Mouse (Mus musculus) 3134 (cell line): ENCODE data around the gene Acsl5.

Experiments
- DNase-seq: peaks from one replicate; pipeline ENCODE4 v3.0.0-alpha.2; 2011; ENCODE audit warnings: low spot score; ENCODE audit not compliant: insufficient read length; ENCODE audit errors: extremely low read depth

The Acsl5 gene

DNA sequence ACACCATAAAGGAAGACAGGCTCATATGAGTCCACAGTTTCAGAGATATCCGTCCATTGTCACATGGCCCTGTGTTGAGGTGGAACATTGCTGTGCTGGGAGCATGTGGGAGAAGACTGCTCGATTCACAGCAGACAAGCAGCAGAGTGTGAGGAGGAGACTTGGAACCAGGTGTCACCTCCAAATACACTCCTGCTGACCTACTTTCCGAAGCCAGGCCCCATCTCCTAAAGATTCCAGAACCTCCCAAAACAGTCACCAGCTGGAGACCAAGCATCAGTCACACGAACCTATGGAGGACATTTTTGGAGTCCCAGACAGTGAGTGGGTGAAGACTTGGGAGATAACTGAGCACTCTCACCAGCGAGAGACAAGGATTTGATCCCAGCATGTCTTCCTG, 15.2 kb upstream of the Acsl5 start:
- no peak for DNase-seq

DNA sequence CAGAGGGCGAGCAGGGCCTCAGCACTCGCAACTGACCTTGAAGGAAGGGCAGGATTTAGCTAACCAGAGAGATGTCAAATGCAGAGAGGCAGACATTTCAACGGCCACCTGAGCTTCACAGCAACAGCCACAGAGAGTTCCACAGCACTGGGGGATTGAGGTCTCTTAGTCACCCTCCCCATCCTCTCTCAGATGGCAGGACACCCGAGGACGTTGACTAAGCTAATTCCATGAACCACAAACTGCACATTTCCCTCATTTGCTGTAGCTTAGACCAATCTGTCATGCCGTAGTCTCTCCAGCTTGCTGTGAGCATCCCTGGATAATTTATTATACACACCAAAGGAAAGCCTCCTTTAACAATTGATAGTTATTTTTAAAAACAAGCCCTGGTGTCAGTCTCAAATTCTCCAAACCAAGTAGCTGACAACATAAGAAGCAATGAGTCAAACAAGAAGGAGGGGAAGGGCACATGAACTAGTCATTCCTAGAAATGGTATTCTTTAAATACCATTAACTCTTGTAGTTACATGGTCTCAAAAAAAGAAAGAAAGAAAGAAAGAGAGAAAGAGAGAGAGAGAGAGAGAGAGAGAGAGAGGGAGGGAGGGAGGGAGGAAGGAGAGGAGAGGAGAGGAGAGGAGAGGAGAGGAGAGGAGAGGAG, 11.8 kb upstream of the Acsl5 start:
- no peak for DNase-seq

DNA sequence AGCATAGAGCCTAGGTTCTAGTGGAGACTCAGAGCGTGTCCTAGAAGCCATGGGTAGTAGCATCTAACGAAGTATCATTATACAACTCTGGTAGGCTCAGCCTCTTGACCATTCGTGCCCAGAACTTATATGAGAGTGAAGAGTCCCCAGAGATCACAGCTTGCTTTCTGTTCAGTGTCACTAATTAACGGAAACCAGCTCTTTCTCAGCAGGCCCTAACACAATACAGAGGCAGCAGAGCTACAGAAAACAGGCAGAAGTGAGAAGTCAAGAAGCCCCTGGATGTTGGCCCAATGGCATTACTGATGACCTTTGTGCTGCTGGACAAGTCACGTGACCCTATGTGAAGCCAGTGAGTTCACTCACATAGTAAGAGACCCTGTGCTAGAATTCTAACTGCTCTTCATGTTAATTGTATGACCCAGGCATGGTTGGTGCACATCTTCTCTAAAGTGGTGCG, 10.5 kb upstream of the Acsl5 start, which contains the start of gene Gucy2g:
Gene Gucy2g (minus strand): TSS at position 51 of the 460 bp plus-strand sequence.
- DNase-seq, result no peak

DNA sequence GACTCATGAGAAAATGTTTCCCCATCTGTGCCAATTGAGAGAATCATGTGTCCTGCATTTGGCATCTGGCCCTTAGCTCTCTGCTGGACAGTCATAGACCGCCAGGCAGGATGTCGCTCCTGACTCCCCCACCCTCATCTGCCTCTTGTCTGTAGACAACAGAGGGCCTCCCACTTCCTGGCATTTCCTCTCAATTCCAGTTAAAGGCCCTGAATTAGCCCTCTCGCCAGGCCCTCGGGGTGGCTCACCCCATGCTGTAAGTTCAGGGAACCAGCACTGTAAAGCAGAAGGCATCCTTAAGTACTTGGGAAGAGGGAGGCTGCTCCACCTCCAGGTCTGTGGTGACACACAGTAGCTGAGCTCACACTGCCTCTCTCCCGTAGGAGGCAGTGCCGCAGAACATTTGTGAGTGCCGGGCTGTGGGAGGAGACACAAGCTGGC, 6.9 kb upstream of the Acsl5 start:
- peak; percentile 83 for DNase-seq

DNA sequence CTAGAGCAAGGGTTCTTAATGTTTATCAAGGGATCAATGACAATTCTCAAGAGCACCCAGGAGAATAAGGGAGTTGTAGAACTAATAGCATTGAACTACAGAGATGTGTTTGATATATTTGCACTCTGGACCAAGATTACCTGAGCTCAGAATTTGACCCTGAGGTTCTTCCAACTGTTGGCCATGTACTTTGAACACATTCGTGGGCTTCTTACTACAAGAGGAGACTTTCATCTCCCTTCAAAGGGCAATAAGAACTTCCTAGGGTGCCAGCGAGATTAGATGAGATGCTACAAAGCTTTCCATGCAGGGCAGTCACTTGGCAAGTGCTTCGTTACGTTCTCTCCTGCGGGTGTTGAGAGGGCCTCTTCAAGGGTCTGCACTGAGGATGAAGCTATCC, 4.2 kb upstream of the Acsl5 start:
- no peak for DNase-seq

DNA sequence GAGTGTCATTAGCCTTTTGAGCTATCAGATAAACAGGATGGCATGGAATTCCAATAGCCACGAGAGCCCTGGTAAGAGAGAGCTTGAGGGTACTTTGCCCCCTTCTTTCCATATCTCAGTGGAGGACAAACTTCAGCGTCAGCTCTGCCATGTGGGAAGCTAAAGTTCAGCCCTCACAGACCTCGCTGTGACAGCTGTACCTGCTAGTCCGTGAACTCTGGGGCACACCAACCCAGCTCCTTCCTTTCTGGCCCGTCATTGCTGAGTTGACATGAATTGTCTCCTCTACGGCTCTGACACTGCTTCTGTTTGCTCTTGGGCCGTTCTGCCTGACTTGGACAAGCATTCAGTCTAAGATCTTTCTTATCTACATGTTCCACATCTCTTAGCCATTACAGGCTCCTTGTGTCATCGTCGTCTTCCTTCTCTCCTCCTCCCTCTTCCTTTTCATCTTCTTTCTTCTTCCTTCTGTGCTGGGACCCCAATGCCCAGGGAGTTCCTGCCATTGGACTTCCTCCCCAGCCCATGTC, 3.7 kb upstream of the Acsl5 start:
- no peak for DNase-seq

DNA sequence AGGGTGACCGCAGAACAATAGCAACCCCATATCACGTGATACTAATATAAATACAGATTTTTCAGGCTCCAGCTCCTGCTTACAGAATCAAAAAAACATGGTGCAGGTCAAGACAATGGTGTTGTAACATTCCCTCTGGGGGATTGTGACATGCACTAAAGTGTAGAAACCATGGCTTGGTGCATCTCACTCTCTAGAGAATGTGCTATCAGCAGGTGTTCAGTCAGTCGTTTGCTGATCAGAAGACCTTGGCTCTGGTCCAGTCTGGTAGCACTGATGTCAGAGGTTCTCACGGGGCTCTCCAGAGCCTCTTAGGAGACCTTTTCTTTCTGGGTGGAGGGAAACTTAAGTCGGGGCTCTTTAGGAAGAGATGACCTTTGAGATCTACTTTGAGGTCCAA, 1.3 kb upstream of the Acsl5 start:
- no peak for DNase-seq

DNA sequence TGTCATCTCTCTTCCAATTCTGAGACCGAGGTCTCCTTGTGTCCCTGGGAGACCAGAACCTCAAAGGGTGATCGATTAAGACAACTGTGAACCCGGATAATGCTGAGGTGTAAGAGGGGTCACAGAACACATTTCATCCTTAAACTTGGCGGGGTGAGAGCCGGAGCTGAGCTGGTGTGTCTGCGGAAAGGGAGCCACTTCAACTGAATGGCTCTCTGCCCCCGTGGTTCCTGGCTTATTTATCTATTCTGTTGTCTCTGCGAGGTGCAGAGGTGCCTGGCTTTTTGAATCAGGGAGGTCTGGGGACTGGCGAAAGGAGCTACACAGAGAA, 1.5 kb downstream of the Acsl5 start:
- DNase-seq, result no peak

DNA sequence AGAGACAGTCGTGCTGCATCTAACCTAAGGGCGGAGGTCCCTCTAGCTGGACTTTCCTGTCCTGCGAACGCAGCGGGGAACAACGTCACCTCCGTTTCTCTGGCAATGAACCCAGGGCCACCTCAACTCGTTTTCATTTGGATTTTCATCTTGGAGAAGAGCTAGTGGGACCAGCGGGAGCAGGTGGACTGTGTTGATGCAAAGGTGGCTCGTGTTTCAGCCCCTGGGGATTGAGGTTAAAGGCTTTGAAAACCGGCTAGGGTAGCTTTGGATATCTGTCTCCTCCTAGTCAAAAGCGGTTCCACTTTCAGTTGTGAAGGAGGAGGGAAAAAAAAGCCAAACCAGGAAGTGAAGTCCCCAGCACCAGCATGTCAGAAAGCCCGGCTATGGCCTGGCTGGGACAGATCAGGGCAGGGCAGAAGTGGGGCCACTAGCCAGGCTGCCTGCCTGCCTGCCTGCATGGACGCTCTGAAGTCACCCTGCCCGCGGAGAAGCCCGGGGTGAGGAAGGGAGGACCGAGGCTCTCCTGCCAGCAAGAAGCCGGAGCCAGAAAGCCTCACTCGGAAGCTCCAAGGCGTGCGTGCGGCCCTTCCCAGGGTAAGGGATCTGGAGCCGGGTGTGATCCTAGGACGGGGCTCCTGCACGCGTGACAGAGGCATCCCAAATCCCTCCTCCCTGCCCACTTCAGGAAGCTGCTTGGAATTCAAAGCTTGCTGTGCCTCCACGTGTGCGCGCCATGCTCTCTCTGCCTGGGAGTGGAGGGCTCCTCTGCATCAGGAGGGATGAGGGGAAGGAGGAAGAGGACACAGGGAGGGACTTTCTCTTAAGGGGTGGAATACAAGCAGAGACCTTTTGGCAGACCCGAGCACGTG, 2.1 kb downstream of the Acsl5 start:
- DNase-seq, result peak; percentile 87

DNA sequence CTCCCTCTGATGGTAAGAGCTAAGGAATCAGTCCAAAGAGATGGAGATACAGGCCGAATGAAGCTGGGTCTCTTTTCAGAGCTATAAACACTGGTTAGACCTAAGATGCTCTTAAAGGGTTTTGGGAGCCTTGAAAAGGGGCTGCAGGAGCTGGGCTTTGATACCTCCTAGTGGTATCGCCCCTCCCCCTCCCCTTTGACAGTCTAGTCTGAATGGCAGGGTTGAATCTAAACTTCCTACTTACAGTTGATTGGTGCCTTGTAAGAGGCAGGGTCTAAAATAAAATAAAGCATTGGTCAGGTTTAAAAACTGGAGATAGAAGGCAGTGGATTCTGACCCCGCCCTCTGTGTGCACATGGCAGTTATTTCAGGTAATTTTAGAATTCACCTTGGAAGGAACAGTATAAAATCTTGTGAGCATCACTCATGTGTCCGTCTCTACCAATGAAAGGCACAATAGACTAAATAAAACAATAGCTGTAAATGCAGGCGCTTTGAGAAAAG, 2.8 kb downstream of the Acsl5 start:
- peak; percentile 67 for DNase-seq

DNA sequence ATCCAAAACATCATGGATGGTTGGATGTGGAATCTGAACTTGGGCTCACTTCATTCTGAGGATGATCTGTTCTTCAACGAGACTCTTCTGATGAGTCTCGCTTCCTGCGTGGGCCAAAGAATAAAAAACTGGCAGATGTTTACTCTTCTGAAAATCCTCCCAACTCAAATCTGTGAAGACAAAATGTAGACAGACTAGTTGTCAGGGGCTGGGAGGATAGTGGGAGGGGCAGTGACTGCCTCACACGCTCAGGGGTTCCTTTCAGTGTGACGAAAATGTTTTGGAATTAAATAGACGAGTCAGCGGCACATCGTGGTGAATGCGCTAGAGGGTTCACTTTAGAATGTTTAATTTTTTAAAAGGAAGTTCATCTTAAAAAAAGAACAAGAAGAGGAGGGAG, 4.4 kb downstream of the Acsl5 start:
- DNase-seq, result no peak

DNA sequence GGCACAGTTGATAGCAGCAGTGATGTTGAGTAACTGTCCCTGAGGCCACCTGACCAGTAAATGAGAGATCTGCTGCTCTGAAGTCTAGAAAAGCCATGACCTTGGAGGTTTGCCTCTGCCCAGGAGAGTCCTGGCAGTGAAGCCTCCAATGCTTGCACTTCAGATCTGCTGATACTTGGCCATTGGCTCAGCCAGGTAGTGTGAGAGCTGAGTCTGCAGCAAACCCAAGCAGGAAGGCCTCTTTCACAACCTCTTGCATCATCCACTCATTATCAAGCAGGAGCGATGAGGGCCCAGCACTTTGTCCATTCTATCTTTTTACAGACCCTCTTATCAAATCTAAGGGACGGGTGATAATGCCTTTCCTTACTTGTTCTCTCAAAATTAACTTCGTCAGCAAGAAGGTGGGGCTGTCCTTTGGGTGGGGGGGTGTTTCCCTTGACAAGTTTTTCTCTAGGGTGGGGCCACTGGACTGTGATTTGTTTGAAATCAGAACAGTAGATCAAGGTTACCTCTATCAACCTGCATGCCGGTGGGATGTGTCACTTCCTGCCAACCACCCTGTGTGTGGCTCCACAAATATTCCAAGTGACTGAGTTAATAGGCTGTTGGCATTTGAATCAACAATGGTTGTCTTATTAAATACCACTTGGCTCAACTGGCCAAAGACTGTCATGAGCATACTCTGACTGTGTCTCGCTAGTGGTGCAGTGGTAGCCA, 6.1 kb downstream of the Acsl5 start:
- peak; percentile 49 for DNase-seq

DNA sequence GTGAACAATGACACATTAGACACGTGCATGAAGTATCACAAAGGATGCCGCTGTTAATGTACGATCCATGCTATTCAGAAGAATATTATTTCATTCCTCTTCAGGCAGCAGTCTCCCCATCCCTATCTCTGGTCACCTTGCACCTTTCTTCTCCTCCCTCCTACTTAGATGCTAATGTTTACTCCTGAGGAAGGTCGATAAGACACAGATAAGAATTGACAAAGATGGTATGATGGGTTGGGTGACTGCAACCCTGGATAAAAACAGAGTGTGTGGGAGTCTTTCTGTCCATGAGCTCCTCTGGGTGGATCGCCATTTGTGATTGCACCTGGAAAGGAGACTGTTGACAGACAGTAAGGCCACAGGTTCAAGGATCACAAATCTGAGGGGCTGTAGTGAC, 6.8 kb downstream of the Acsl5 start:
- no peak for DNase-seq

DNA sequence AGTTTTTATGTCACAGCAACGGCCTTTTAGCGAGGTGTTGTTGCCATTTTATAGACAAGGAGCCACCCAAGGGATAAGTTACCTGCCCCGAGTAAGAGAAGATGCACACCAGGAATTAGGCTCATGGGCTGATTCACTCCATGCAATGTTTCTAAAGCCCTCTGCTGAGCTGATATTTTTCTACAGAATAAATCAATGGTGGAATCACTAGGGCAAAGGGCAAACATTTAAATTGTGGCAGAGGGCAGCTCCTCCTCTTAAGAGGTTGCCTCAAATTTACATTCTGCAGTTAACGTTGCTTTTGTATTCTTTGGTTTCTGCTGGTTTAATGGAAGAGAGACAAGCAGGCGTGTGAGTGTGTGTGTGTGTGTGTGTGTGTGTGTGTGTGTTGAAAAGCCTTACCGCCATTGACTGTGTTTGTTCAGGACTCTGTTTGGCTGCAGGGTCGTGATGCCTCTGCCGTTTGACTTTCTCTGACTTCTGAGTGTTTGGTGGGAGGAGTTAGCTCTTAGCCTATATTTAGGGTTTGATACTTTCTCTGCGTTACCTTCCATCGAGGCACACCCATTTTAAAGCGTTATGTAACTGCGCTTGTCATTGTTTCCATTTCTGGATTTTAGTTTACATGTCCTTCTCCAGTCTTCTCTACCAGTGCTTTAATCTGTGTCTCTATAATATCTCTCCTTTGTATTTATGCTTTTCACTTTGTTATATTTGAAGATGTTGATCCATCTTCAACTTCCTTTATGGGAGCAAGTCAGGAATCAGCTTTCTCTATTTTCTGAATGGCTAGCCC, 8.8 kb downstream of the Acsl5 start:
- DNase-seq, result no peak

DNA sequence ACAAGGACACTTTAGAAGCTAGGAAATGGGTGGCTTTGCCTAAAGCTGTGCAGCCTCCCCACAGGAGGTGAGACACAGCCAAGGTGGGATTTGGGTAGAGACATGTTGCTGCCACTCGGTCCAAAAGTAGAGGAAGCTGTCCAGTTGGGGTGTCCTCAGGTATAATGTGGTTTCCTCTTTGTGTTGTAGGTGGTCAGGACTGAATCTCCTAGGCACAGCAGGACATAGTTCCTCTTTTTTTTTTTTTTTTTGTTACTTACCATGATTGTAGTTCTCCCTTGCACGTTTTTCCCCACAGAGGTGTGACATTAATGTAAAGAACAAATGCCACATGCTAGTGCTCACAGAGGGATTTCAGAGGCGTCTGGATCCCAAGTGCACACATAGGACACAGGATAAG, 13.5 kb downstream of the Acsl5 start:
- DNase-seq, result no peak

DNA sequence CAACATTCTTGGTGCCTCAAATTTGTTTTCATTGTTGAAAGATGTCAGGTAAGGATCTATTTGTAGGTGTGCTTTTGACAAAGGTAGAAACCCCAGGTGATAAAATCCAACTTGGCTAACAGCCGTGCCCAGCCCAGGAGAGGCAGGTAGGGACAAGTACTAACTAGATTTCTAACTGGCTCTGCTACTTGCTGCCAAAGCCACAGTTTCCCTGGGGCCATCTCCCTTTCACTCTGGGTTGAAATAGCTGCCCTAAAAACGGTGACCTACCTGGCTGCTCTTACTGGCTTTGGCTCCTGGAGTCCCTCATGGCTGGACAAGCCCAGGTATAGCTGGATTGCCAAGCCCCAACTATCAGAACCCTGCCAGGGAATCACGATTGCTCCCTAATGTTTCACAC, 15.0 kb downstream of the Acsl5 start:
- DNase-seq, result no peak

DNA sequence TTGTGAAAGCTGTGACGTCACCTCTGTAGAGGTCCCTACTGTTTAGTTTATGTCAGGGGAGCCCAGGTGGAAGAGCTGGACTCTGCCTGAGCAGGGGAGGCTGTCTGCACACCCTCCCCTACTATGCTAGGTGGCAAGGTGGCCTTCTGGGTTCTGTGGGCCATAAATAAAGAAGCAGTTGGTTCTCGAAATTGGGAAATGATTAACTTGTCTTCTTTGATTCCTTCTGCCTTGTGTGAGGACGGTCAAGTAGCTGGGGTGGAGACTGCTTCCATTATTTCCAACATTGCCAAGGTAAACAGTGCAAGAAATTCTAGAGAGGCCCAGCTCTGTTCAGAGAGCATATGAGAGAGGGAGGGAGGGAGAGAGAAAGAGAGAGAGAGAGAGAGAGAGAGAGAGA, 16.4 kb downstream of the Acsl5 start:
- DNase-seq, result no peak

DNA sequence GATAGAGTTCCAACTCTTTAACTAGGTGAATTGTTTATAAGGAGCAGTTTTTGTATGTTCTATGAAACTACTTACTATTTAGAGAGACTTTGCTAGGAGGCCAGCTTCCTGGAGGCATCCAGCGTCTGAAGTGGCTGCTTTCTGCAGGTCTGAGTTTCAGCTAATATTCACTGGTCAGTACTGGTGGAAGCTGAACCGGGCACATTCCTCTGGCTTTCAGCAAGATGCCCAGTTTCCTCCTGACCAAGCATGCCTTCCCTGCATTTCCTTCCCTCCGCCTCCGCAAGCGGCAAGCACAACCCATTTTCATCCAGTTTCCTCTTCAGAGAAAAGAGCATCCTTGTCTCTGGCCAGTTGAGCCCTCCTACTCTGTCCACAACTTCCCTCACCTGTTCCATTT, 17.3 kb downstream of the Acsl5 start:
- no peak for DNase-seq

DNA sequence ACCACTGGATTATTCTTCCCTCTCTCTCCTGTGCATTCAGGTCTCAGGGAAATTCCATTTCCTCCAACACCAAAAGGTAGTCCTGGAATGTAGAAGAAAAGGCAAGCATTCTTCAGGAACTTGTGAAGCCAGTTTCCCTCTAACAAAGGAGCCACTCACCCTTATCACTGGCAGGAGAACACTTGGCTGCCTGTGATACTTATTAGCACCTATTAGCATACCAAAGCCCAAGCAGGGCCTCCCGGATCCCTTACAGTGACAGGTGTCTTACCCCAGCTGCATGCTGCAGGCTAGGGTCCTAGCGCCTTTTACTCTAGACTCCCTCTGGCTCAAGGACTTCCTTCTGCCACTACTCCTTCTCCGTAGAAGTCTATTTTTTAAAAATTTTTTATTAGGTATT, 19.7 kb downstream of the Acsl5 start:
- DNase-seq, result no peak

DNA sequence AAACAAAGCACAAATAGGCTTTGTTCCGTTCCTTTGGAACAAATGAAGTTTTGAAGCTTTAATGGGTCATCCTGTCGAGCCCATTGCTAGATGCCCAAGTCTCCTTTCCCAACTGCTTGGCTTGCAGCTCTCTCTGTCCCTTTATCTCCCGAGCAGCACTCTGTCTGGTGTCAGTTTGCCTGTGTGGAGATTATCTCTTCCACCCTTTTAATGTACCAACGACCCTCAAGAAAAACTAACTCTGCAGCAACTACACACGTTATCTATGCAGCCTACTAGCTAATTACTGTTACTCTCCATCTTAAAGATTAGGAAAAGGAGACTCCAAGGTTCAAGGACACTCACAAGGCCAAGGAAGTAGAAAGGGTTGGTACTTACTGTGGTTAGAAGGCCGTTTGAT, 21.6 kb downstream of the Acsl5 start:
- no peak for DNase-seq
